Mouse (Mus musculus): ENCODE results near the gene Myl12a.
"Not testable (repeated sequence)": the region's sequence is repeated elsewhere in the genome, so short reads cannot be mapped to it uniquely, and the experiment has no call there.

Gene Myl12a

DNA sequence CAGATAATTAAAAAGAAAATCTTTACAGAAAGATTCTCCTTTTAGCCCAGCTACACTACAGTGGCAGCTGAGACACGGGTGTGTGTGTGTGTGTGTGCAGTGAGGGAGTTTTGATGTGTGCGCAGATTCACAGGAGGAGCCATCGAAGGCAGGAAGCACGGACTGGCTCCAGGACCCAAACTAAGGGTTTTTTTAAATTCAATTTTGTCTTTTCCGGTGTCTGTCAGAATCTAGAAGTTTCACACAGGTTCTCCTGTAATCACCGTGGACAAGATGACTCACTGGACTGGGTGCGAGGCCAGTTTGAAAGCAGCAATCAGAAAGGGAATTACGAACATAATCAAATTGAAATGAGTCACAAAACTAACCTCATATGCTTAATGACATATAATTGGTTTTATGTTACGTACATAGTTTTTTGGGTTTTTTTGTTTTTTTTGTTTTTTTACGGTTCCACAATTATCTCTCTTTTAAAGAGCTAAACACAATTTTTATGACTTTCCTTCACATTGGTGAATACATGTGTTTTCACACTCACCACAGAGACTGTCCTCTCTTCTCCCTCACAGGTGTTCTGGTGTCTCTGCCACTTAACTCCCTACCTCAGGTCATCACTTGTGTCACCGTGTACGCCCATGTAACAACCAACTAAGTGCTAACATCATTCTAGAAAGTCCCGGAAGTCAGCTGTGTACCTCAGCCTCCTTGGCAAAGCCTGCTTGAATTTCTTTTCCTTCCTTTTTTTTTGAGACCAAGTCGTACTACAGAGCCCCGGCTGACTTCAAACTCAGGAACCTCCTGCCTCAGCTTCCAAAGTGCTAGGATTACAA lies 15.6 kb downstream of the Myl12a start:
- DNase-seq, result no peak

GRCm38 (mm10) chr17:70986355-70986740 lies 16.3 kb downstream of the Myl12a start:
- no peak for DNase-seq

- no peak for DNase-seq
These were observed 16.9 kb downstream of the Myl12a start for GRCm38 (mm10) chr17:70985501-70986354.

- no peak for DNase-seq
These were observed 23.1 kb downstream of the Myl12a start for GRCm38 (mm10) chr17:70979345-70980223.

DNA sequence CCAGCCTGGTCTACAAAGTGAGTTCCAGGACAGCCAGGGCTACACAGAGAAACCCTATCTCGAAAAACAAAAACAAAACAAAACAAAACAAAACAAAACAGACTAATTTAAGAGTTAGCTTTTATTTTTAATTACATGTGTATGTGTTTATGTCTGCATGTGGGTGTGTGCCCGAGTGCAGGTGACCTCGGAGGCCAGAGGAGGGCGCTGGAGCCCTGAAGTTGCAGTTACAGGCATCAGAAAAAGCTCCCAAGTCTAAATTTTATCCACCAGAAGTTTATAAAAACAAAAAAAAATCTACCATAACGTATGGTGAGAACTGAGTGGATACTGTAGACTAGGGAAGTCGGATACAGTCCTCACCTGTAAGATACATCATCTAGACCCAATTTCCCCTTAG lies 24.9 kb downstream of the Myl12a start:
- peak; percentile 4 for DNase-seq

DNA sequence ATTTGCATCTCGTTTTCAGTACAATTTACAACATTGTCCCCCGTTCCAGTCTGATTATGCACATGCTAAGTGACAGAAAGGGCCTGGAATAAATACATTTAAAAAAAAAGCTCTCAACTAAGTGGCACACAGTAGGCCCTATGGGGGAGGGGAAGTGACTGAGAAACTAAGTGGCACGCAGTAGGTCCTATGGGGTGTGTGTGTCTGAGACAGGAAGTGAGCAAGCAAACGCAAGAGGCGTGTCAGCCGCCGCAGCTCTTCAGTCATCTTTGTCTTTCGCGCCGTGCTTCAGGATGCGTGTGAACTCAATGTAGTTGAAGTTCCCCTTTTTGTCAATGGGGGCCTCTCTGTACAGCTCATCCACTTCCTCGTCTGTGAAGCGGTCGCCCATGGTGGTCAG lies 28.6 kb downstream of the Myl12a start:
- DNase-seq, result not testable (repeated sequence)

DNA sequence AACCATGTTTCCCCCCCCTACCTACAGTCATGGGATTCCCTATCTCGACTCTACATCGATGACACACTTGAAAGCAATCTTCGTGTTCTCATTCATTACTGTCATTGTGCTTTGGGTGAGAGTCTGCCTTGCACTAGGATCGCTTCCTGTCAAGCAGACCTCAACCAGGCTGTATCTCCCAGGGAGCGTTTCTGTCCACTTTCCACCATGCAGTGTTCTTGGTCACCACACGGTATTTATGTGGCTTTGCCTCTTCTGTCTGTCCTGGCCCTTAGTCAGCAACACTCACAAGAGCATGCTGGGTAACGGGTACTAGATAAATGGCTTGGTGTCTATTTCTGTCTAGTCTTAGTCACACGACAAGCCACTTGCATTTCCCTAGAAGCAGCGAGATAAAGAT lies 29.3 kb downstream of the Myl12a start:
- no peak for DNase-seq

- DNase-seq, result no peak
These were observed 31.5 kb downstream of the Myl12a start for GRCm38 (mm10) chr17:70971206-70971605.

DNA sequence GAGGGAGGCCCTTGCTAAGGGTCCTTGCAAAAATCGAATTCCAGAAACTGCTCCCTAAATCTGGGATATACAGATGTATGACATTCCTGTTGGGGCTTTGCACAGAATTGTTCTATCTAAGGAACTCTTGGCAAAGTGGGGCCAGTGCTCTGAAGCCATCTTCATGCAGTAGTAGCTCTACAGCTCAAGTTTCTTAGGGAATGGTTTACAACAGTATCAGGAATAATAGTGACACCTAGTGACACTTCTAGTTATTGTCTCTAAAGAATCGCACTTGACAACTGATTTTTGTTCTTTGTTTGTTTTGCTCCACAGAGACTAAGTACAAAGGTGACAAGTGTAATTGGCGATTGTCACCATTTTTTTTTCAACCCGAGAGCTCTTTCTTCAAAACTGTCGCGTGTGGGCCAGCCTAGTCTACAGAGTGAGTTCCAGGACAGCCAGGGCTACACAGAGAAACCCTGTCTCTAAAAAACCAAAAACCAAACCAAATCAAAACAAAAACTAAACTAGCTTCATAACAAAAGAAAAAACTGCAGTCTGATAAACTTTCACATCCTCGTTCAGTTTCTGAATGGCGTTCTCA lies 34.0 kb downstream of the Myl12a start:
- no peak for DNase-seq

DNA sequence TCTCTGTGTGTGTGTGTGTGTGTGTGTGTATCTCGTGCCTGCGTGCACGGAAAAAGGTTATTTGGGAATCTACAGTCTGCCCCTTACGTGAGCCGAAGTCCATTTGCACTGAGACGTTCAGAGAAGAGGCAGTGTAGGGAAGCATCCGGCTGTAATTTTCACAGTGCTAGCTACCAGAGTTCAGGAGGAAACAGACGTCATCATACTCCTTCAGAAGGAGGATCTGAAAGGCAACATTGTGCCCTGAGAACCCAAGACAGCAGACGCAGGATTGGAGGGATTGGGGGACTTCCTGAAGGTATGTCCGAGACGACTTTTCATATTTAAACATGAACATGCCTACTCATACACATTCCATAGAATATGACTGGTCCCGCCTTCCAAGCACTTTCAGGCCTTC lies 35.0 kb downstream of the Myl12a start:
- DNase-seq, result no peak

- no peak for DNase-seq
These were observed 35.5 kb downstream of the Myl12a start for GRCm38 (mm10) chr17:70967191-70967590.

GRCm38 (mm10) chr17:70966126-70966525 lies 36.6 kb downstream of the Myl12a start:
- DNase-seq, result no peak

DNA sequence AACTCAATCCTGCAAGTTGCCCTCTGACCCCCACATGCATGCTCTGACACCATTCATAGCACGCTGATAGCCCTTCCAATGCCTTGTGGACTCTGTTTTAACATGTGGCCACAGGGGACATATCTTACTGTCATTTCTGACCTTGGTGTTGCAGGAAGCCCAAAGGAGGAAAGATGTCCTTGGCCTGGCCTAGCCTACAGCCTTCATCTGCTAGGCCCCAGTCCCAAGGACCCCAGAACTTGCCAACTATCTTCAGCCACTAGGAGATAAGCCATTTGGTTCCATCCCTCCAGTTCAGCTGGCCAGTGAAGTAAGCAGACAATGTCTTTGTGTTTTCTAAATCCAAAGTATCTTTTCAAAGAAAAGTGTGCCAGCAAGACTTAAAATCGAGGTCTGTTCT lies 37.4 kb downstream of the Myl12a start:
- DNase-seq, result no peak

DNA sequence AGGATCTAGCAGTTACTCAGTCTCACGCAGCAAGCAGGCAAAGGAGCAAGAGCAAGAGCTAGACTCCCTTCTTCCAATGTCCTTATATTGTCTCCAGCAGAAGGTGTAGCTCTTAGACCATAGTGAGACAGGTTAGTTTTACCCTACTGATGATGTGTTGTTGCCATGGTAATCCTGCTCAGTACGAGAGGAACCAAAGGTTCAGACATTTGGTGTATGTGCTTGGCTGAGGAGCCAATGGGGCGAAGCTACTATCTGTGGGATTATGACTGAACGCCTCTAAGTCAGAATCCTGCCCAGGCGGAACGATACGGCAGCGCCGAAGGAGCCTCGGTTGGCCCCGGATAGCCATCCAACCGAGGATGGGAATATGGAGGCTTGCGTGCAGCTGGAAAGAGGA lies 39.1 kb downstream of the Myl12a start:
- DNase-seq, result peak; percentile 96

DNA sequence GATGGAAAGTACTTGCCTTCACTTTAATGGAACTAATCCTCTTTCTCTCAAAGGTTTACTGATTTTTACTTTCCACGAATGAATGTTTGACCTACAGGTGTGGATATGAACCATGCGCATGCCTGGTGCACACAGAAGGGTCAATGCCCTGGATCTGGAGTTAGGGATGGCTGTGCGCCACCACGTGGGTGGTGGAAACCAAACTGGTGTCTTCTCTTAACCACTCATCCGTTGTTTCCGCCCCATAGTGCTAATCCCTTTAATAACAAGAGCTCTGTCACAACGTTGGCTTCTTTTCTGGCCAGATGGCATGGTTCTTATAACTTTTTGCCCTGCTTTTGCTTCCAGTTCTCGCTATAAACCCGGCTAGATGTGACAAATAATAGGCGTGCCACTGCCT lies 51.4 kb downstream of the Myl12a start:
- no peak for DNase-seq

DNA sequence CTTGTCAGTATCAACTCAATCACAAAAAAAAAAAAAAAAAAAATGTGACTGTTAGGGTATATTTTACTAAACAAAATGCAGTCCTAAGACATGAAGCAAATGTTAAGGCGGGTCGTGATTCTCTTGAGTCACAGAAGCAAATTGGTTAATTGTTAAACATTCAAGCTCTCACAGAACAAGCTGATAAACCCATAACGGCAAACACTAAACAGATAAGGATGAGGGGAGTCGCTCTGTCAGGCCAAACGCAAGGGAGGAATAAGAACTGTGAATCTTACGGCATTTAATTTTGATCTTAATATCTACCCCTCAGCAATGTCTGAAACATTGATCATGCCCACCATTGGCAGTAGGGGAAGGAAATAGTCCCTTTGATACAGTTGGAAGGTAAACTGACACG lies 53.5 kb downstream of the Myl12a start:
- DNase-seq, result no peak

- DNase-seq, result no peak
These were observed 54.0 kb downstream of the Myl12a start for GRCm38 (mm10) chr17:70948721-70949120.

- peak; percentile 16 for DNase-seq
These were observed 58.9 kb downstream of the Myl12a start for GRCm38 (mm10) chr17:70943779-70944178.
